Mouse (Mus musculus): Measurements from ENCODE around the gene Fam198a.
A peak's percentile ranks its signal among the peaks of the same experiment; 100 is the strongest.

The Fam198a gene

DNA sequence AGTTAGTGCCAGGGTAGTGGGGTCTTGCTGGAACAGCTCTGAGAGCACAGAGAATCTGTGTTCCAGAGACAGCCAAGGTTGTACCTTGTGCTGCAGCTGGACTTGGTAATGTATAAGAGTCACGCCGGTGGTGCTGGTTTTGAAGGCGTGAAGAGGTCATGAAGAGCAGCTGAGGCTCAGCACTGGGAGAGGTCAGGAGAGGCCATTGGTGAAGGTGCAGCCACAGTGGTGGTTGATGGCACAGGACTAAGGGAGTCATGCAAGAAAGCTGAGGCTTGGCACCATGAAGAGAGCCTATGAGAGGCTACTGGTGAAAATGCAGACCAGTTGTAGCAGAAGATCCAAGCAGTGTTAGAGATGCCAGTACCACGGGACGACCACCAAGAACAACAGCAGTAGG, 70.8 kb downstream of the Fam198a start:
- no peak for DNase-seq (ENCODE audit: low spot score)

DNA sequence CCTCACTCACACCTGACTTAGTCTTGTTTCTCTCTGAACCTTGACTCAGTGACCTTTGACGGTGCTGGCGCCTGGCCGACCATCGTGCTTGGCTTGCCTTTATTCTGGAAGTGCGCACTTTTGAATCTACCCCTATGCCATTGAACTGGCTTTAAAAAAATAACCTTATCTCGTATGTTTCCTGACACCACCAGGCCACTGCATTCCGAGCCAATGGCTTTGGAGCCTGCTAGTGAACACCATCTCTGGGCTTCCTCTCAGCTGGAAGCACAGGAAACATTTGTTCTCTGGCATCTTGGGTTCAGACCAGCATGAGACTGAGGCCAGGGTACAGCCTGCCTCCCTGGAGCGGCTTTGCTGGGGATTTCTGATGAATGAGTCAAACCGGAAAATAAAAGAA, 72.0 kb downstream of the Fam198a start:
- peak; percentile 92 for DNase-seq (ENCODE audit: low spot score)

GRCm38 (mm10) chr9:122023873-122024272, 73.1 kb downstream of the Fam198a start:
- DNase-seq (ENCODE audit: low spot score): peak; percentile 38

DNA sequence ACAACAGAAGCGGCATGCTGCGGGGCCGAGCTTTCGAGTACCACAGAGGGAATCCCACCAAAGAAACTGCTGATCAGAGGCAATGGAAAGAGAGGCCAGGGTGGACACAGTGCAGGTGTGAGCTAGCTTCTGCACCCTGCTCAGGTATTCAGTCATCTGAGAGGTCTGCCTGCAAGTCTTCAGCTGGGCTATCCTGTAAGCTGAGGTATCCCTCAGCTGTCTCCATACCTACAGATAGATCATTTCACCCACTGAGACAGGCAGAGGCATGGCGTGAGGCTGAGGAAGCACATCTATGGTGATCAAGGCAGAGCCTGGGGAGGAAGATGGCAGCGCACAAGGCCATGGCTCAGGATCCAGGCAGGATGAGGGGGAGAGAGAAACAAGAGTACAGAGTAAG, 73.6 kb downstream of the Fam198a start:
- no peak for DNase-seq (ENCODE audit: low spot score)

GRCm38 (mm10) chr9:122025855-122026590, 75.2 kb downstream of the Fam198a start:
- no peak for DNase-seq (ENCODE audit: low spot score)

- DNase-seq (ENCODE audit: low spot score): peak; percentile 84
Measured at GRCm38 (mm10) chr9:122027081-122027913, 76.5 kb downstream of the Fam198a start.

- DNase-seq (ENCODE audit: low spot score): peak; percentile 88
Measured at GRCm38 (mm10) chr9:122027914-122028745, 77.3 kb downstream of the Fam198a start.

DNA sequence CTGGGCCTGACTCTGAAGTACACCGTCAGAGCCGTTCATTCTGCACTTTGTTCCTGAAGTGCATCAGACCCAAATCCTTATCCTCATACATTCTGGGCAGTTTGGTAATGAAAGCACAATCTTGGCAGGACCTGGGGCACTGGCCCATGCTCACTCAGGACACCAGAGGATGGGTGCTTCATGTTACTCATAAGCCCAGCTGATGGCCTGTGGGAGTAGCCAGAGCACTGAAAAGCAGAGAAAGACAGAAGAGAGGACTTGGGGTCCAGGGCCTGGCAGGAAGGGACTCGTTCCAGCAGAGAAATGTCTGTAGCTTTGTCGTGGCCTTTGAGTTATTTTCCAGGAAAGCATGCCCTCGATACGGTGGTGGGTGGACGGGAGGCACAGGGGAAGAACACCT, 79.0 kb downstream of the Fam198a start:
- DNase-seq (ENCODE audit: low spot score): no peak

Measured in lung, postnatal 25 days (tissue).